Mouse (Mus musculus) heart, adult 11 months (tissue): ENCODE measurements around the gene Cuedc2.

Experiments
- DNase-seq: peaks from one replicate; pipeline ENCODE4 v3.0.0; 2022

The Cuedc2 gene

DNA sequence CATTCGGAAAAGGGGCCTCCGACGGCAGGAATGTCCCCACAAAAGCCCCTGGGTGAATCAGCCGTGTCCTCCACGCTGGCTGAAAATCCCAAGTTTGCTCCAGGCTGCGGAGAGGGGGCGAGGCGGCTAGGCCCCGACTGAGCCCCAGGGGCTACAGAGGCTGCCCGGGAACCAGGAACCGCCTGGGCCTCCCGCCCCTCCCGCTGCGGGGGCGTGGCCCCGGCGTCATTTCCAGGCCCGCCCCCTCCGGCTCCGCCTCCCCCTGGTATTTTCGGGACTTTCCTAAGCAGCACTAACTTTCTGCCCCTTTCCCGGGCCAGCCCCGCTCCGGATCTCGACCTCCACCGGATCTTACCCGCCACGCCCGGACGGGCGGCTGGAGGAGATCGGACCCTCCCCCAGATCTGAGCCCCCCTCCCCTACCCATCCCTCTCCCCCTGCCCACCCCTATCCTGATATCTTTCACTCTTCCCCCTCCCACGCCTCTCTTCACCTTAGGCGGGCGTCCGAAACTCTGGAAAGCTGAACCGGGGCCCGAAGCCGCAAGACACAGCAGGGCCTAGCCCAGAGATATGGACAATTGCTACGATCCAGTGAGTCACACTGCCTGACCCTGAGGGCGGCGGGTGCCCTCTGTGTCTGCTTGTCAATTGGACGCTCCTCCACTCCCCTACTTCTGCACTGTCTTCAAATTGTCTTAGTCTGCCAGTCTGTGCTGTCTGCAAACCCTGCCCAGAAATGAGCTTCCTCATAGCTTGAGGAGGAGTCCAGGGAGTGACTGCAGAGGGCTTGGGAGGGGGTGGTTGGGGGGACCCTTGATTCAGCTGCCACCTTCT is 32.9 kb downstream of the Cuedc2 start:
- DNase-seq = peak; percentile 99

GRCm38 (mm10) chr19:46304908-46305333 is 33.6 kb downstream of the Cuedc2 start:
- no peak for DNase-seq

- peak; percentile 100 for DNase-seq
These were observed 34.2 kb downstream of the Cuedc2 start, which contains the start of gene Nfkb2 for GRCm38 (mm10) chr19:46304216-46304841. Gene Nfkb2 (plus strand): TSS chr19:46304320.

DNA sequence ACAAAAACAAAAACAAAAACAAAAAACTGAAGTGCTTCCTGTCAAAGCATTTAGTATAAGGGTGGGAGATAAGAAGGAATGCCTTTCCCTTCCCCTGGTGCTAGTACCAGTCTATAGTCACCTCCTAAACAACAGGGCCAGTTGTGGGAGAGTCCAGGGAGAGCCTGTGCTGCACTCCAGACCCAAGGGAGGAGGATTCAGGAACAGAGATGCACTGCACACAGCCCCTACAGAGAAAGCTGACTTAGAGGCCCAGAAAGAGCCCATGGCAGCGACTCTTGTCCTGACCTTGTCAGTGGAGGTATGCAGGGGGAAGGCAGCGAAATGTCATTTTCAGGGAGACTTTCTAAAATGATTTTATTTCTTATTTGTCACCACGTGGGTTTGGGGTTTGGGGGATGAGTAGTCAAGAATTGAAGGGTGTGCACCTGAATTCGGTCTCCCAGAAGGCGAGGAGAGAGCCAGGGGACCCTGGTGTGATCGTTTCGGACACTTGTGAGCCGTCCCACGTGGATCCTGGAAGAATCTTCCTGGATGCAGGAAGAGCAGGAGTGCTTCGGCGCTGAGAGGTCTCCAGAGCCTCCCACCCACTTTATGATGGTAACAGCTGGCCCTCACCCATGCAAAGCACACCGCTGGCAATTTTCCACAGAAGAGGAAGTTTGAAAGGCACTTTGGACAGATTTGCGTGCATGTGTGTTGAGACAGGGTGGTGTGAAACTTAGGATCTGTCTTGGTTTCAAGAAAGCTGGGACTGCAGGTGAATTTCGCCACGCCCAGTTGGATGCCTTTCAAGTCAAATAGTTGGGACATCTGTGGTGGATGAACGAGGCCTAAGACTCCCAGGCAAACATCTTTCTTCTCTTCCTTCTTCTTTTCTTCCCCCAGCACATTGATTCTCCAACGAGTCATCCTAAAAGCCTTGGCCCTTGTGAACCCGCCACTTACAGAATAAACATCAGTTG is 35.0 kb downstream of the Cuedc2 start:
- DNase-seq = peak; percentile 93

DNA sequence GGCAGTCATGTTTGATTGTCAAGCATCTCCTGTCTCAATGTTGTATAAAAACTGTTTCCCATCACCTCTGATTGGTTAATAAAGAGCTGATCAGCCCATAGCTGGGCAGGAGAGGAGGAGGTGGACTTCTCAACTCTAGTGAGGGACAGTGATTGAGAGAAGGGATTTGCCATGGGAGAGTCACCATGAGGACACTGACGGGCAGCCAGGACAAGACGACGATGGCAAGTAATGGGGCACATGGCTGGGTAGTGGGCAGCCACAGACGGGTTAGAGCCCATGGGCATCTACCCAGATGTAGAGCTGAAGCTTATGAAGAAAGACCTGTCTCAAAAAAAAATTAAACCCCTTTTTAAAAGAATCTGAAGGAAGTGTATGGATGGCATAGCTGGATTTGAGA is 36.0 kb downstream of the Cuedc2 start:
- peak; percentile 88 for DNase-seq

DNA sequence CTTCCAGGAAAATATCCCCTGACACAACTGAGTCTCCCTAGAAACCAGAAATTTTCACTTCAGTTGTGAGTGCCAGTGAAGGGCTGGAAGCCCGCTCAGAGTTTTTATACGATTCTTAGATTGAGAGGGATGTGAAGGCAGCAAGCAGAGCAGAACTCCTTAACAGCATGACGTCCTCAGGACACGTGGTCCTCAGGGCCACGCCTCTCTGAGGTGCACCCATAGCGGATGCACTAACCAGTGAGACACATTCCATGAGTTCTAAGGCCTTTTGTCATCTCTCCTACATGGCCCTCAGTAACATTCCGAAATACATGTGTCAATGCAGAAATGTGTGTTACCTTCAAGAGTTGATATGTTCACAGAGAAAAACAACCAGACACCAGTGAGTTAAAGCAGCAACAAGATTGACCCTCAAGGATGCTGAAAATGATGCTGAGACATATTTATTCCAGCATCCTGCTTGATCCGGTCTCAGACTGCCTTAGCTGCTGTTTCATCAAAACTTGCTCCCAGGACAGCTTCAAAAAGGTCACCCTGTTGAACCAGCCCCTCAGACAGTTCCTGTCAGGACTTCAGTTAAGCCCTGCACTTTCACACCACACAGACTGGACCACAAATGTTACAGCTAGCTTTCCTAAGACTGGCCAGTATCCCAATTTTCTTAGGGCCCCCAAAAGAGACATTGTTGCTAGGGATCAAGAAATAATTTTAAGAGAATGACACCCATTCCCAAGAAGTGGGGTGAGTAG is 38.0 kb downstream of the Cuedc2 start:
- peak; percentile 84 for DNase-seq

DNA sequence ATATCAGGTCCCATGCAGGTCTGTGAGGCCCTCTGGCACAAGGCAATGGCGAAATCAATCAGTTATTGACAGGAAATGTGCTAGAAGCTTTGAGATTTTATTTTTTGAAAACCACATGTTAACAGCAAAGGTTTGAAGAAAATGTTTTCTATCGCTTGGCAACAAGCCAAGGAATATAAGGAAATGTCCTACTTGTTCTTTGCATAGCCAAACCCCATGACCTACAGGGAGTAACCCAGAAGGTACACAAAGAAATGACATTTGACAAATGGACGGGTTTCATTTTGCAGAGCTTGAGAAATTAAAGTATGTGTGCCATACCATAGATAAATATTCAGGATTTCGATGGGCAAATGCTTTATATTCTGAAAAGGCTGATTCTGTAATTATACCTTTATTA is 41.6 kb downstream of the Cuedc2 start:
- DNase-seq = peak; percentile 5

GRCm38 (mm10) chr19:46290535-46291105 is 47.9 kb downstream of the Cuedc2 start:
- peak; percentile 48 for DNase-seq

GRCm38 (mm10) chr19:46287566-46287965 is 50.9 kb downstream of the Cuedc2 start:
- peak; percentile 74 for DNase-seq

GRCm38 (mm10) chr19:46286926-46287325 is 51.6 kb downstream of the Cuedc2 start:
- DNase-seq = peak; percentile 59

DNA sequence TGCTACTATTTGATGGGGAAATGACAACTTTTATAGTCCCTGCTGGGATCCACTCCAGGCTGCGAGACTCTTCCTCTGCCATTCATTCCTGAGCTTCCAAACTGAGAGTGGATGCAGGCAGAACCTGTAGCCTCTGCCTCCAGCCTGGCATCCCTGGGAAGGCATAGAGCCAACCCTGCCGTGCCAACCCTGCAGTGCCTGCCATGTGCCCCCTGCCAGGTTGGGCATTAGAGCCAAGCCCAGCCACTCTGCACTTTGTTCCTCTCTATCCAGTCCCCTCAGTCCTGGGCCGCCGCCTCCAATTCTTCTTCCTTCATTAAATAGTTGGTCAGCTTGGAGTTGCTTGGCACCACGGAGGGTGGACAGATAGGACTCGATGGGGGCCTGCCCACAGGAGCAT is 52.5 kb downstream of the Cuedc2 start:
- peak; percentile 92 for DNase-seq

GRCm38 (mm10) chr19:46285631-46286030 is 52.9 kb downstream of the Cuedc2 start:
- peak; percentile 87 for DNase-seq

DNA sequence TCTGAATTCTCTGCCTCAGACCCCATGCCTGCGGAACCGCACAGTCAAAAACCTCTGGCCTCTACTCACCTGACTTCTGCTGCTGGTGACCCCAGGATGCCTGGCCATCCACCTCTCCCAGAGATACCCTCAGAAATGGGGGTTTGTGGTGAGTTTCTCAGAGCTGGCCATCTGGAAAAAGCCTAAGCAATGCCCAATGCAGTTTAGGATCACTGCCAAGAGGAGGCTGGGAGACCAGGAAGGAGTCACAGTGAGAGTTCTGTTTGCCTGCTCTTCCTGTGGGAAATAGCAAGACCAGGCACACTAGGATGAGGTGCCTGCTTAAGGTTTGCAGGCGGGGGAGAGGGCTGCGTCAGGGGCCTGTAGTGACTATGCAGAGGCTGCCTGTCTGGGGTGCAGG is 53.8 kb downstream of the Cuedc2 start:
- peak; percentile 48 for DNase-seq

GRCm38 (mm10) chr19:46282081-46282849 is 56.2 kb downstream of the Cuedc2 start:
- peak; percentile 58 for DNase-seq
